Mouse (Mus musculus): ENCODE measurements around the gene Vmn2r45.
"Not testable (repeated sequence)": the region's sequence is repeated elsewhere in the genome, so short reads cannot be mapped to it uniquely, and the experiment has no call there.

Gene Vmn2r45

DNA sequence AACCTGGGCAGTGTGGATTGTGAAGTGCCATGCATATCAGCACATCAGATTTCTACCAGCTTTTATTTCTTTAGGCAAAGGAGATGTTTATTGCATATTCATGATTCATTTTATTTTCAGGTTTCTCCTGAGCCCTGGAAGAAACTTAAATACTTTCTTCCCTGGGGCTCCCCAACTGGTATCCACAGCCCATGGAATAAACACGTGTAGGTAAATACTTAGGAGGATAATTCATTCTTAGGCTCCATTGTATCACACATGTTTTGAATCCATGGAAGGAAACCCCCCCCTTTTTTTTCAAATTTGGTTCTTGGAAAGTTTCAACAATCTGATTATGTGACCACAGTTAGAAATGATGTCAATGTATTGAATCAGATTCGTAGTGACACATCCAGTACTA is at the start of gene Vmn2r45:
TSS of gene Vmn2r45 (minus strand) at position 101 of the 400 bp plus-strand sequence.
- POLR2A ChIA-PET, CTCF ChIA-PET: not testable (repeated sequence)

Data from embryonic stem cell, embryonic (primary cell).